Mouse (Mus musculus) spleen, adult 2 months (tissue): Measurements from ENCODE around the gene Olfr860. TPM values are rescaled to one million over a fixed set of nuclear protein-coding genes. Genes with fewer than 3 reads are reported as not detected.
"Not testable (repeated sequence)": the region's sequence is repeated elsewhere in the genome, so short reads cannot be mapped to it uniquely, and the experiment has no call there.

Experiments used
- DNase-seq, 2 experiments: peaks; one replicate each; pipeline versions ENCODE4 v3.0.0 to v3.0.0-alpha.2; 2012 to 2021; ENCODE audit warnings: low spot score in 2 of 2, low read depth in 1 of 2
- H3K27ac ChIP-seq: fragments of 200-500 bp; 2 replicates; pipeline ENCODE4 v1.5.1; 2012; ENCODE audit warnings: low read length, inconsistent platforms; ENCODE audit not compliant: insufficient read depth
- H3K27me3 ChIP-seq: fragments of 200-500 bp; 2 replicates; pipeline ENCODE4 v1.6.1; 2012; ENCODE audit warnings: mild to moderate bottlenecking, moderate library complexity, low read length, inconsistent platforms; ENCODE audit not compliant: control insufficient read depth, insufficient read depth
- H3K36me3 ChIP-seq: fragments of 200-500 bp; 2 replicates; pipeline ENCODE4 v1.6.1; 2012; ENCODE audit warnings: mild to moderate bottlenecking, low read length, inconsistent platforms; ENCODE audit not compliant: control insufficient read depth, insufficient read depth
- H3K4me1 ChIP-seq: fragments of 200-500 bp; 2 replicates; pipeline ENCODE4 v1.6.1; 2011; ENCODE audit warnings: inconsistent platforms; ENCODE audit not compliant: control insufficient read depth, insufficient read depth, insufficient read length
- H3K4me3 ChIP-seq: fragments of 200-500 bp; 2 replicates; pipeline ENCODE4 v1.5.1; 2011; ENCODE audit warnings: mild to moderate bottlenecking, inconsistent platforms; ENCODE audit not compliant: insufficient read depth, insufficient read length; ENCODE audit errors: extremely low read depth
- CTCF ChIP-seq: fragments of 200-500 bp; IDR thresholded peaks from 2 replicates; pipeline ENCODE4 v1.5.1; 2011; ENCODE audit warnings: mild to moderate bottlenecking, inconsistent platforms; ENCODE audit not compliant: insufficient read depth, insufficient read length, insufficient replicate concordance; ENCODE audit errors: extremely low read depth
- POLR2A ChIP-seq: fragments of 200-500 bp; IDR thresholded peaks from 2 replicates; pipeline ENCODE4 v1.6.1; 2011; ENCODE audit warnings: low read depth, low read length, inconsistent platforms
- WGBS: fragments of 180-500 bp; shearing (Covaris S2); methylation state at CpG from one replicate; pipeline ENCODE4 v1.1.7; 2018; 5-methylcytosine and 5-hydroxymethylcytosine counted together
- polyA plus RNA-seq: library from polyadenylated mRNA; depleted of rRNA; stranded (reverse); fragments of >200 nt; gene quantifications from 2 replicates; pipeline ENCODE4 v1.2.3, GENCODE M21; 2012; rRNA removed

Gene Olfr860
- polyA plus RNA-seq, result not detected in 2 replicates

DNA sequence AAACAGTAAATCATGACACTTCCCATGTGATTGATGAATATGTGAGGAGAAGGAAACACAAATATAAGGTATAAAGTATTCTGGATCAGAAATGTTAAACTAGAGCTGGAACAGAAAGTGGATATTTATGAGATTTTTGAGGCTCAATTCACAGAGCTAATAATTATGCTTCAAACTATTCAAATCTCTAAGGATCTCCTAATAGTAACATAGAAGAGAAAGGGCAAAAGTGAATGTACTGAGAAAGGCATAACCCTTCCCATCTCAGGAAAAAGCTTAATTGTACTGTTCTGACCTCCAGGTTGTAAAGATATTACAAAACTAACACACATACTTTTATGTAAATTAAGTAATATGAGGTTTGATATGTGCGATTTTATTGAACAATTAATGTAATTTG lies at the start of gene Olfr860:
Gene Olfr860 (minus strand): TSS at position 101 of the 400 bp plus-strand sequence.
- no peak for DNase-seq
- Histone ChIP-seq H3K4me3 (no peak within 1 kb of the TSS), H3K36me3 (no peaks in the 10 kb centered on the region), H3K27me3 (no peaks in the 10 kb centered on the region), H3K4me1 (no peaks in the 10 kb centered on the region), H3K27ac (no peak within 1 kb of the TSS)
- TF ChIP-seq CTCF (no peak), POLR2A (no peak)
- WGBS, result 80% methylated on average over 1 of the region's 1 CpGs

DNA sequence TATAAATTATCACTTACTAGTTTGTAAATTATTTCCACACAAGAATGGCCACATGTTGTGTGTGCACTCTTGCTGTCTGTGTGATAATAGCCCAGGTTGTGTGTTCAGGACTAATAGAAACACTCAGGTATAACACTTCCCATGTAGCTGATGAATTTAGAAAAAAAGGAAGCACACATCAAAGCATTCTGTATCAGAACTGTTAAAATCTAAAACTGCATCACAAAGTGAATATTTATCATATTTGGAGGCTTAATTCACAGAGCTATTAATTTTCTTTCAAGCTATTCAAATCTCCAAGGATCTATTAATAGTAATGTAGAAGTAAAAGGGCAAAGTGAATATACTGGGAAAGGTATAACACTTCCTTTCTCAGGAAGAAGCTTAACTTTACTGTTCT lies 38.4 kb upstream of the Olfr860 start, which contains the start of gene Olfr862:
Gene Olfr862 (minus strand): TSS at position 101 of the 400 bp plus-strand sequence.
- no peaks in the 10 kb centered on the region for H3K27me3 ChIP-seq
- no peak within 1 kb of the TSS for H3K27ac ChIP-seq
- no peaks in the 10 kb centered on the region for H3K4me1 ChIP-seq
- H3K36me3 ChIP-seq, result no peaks in the 10 kb centered on the region
- no peak for TF ChIP-seq POLR2A
- no peak for TF ChIP-seq CTCF
- no peak within 1 kb of the TSS for H3K4me3 ChIP-seq
- no peak for DNase-seq

DNA sequence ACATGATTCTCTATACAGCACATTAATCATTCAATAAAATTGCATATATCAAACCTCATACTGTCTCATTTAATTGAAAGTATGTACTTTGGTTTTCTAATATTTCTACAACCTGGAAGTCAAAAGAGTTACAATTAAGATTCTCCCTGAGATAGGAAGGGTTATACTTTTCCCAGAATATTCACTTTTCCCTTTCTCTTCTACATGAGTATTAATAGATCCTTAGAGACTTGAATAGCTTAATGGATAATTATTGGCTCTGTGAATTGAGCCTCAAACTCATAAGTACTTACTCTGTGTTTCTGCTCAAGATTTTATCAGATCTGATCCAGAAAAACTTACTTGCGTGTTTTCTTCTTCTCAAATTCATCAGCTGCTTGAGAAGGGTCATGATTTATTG lies 44.9 kb downstream of the Olfr860 start, which contains the start of gene Olfr859:
Gene Olfr859 (plus strand): TSS at position 301 of the 400 bp plus-strand sequence.
- H3K4me1 ChIP-seq, DNase-seq, H3K4me3 ChIP-seq, H3K27me3 ChIP-seq, H3K27ac ChIP-seq, H3K36me3 ChIP-seq: not testable (repeated sequence)
- WGBS, result 66% methylated on average over 1 of the region's 1 CpGs

DNA sequence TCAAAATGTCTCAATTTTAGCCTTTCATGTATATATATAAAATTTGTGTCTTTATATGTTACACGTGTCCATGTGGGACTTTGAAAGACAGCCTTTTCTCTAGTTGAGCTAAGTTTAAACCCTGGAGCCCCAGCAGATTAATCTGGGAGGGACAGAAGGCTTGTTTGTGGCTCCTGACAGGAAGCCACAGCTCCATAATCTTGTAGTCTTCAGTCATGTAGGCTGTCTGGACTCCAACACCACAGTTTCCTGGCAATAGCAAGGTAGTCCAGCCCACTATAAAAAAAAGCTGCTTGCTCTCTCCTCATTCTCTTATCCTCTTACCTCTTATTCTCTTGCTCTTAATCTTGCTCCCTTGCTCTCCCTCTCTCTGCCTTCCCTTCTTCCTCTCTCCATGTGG lies 46.5 kb downstream of the Olfr860 start:
- H3K36me3 ChIP-seq, result no peaks in the 10 kb centered on the region
- WGBS, result 67% methylated on average over 1 of the region's 1 CpGs
- no peak for DNase-seq
- no peaks in the 10 kb centered on the region for H3K4me1 ChIP-seq
- H3K27ac ChIP-seq, result no peak overlapping the region
- TF ChIP-seq POLR2A (no peak), CTCF (no peak)
- no peak overlapping the region for H3K4me3 ChIP-seq
- H3K27me3 ChIP-seq, result no peaks in the 10 kb centered on the region

Other genes starting within 250 kb of the Olfr860 start
- 4.9 and 5.6 TPM in 2 replicates for gene Zfp317, start 227.6 kb downstream of the Olfr860 start, polyA plus RNA-seq
- gene Olfr857, start 140.3 kb downstream of the Olfr860 start, polyA plus RNA-seq, result not detected in 2 replicates
- gene Olfr58, start 69.5 kb downstream of the Olfr860 start, polyA plus RNA-seq, result not detected in 2 replicates
- not detected in 2 replicates for gene Olfr859, start 44.8 kb downstream of the Olfr860 start, polyA plus RNA-seq
- not detected in 2 replicates for gene Olfr862, start 38.3 kb upstream of the Olfr860 start, polyA plus RNA-seq
- gene Olfr77, start 67.1 kb upstream of the Olfr860 start, polyA plus RNA-seq, result not detected in 2 replicates
- gene Olfr866, start 178.3 kb upstream of the Olfr860 start, polyA plus RNA-seq, result not detected in 2 replicates
- not detected in 2 replicates for gene Olfr867, start 207.8 kb upstream of the Olfr860 start, polyA plus RNA-seq
- not detected in 2 replicates for gene Olfr868, start 248.9 kb upstream of the Olfr860 start, polyA plus RNA-seq